Mouse (Mus musculus) CH12.LX (cell line): ENCODE data around the gene Vmn2r94.

Experiments
- BHLHE40 ChIP-seq: IDR thresholded peaks from 2 replicates; pipeline ENCODE4 v1.6.1; 2011; ENCODE audit warnings: mild to moderate bottlenecking, low read depth, low read length, improper control_type of control experiment
- CHD1 ChIP-seq: IDR thresholded peaks from 2 replicates; pipeline ENCODE4 v1.6.1; 2012; ENCODE audit warnings: low read depth, low read length, improper control_type of control experiment, inconsistent platforms
- CTCF ChIP-seq, 2 experiments: IDR thresholded peaks in 1 of 2; conservative IDR thresholded peaks in 1 of 2; 2 replicates each; pipeline ENCODE4 v1.5.1; 2011 to 2012; ENCODE audit warnings: low read depth in 2 of 2, low read length in 2 of 2, improper control_type of control experiment in 1 of 2, inconsistent platforms in 1 of 2, mild to moderate bottlenecking in 1 of 2, moderate library complexity in 1 of 2
- EP300 ChIP-seq: IDR thresholded peaks from 2 replicates; pipeline ENCODE4 v1.6.1; 2011; ENCODE audit warnings: low read length, improper control_type of control experiment
- MAX ChIP-seq: IDR thresholded peaks from 2 replicates; pipeline ENCODE4 v1.6.1; 2011; ENCODE audit warnings: low read length, improper control_type of control experiment
- MEF2A ChIP-seq: IDR thresholded peaks from 2 replicates; pipeline ENCODE4 v1.6.1; 2014; ENCODE audit warnings: low read depth, mild to moderate bottlenecking, inconsistent platforms, low read length, improper control_type of control experiment, borderline replicate concordance
- POLR2A ChIP-seq: IDR thresholded peaks from 2 replicates; pipeline ENCODE4 v1.6.1; 2011; ENCODE audit warnings: low read depth, mild to moderate bottlenecking, improper control_type of control experiment, low read length
- TBP ChIP-seq: conservative IDR thresholded peaks from 2 replicates; pipeline ENCODE4 v1.6.1; 2011; ENCODE audit warnings: low read depth, low read length, improper control_type of control experiment
- TCF12 ChIP-seq: IDR thresholded peaks from 2 replicates; pipeline ENCODE4 v1.6.1; 2014; ENCODE audit warnings: low read depth, mild to moderate bottlenecking, inconsistent platforms, low read length, improper control_type of control experiment
- USF1 ChIP-seq: IDR thresholded peaks from 2 replicates; pipeline ENCODE4 v1.6.1; 2014; ENCODE audit warnings: low read depth, mild to moderate bottlenecking, inconsistent platforms, low read length, improper control_type of control experiment
- ZC3H11A ChIP-seq: IDR thresholded peaks from 2 replicates; pipeline ENCODE4 v1.6.1; 2012; ENCODE audit warnings: low read depth, mild to moderate bottlenecking, inconsistent platforms, low read length, improper control_type of control experiment
- ZKSCAN1 ChIP-seq: IDR thresholded peaks from 2 replicates; pipeline ENCODE4 v1.6.1; 2012; ENCODE audit warnings: low read depth, inconsistent platforms, low read length, improper control_type of control experiment, borderline replicate concordance

- TF ChIP-seq POLR2A (no peak), CTCF (conservative IDR thresholded peaks at IDR 0.05 in 1 of 2, IDR thresholded peaks at IDR 0.05 in 1 of 2; ENCODE audit: low read depth in 2 of 2, low read length in 2 of 2) (no peak), BHLHE40 (no peak), MAX (no peak), ZC3H11A (no peak), EP300 (no peak), TCF12 (no peak), MEF2A (no peak), TBP (no peak), CHD1 (no peak), ZKSCAN1 (no peak), USF1 (no peak)
Observed at GRCm38 (mm10) chr17:18231996-18232395, 45.6 kb downstream of the Vmn2r94 start.
